23 mouse cellular contexts compared by ENCODE assay signal in genomic region chr12:13157666-13158381, GRCm38 (mm10).
DNase-seq lines count a peak whose midpoint lies in the region; ATAC-seq and TF ChIP-seq lines count a peak whose summit lies in the region.
"Had no signal": no experiment of that assay in that cellular context is flagged by ENCODE, and none has a peak within 500 bp of the region (broad histone marks: within the 10 kb centered on the region; RNA-seq: fewer than 3 reads in every experiment).

No protein-coding gene starts in this region.

- no peaks in the 10 kb centered on the region for H3K27me3 ChIP-seq in kidney, embryonic 16.5 days (ENCODE audit: insufficient read depth, low read length)
- no peaks in the 10 kb centered on the region for H3K27me3 ChIP-seq in limb, embryonic 10.5 days (ENCODE audit: low read depth, poor library complexity, severe bottlenecking)
- H3K27me3 ChIP-seq in kidney, adult 2 months (replicated peaks; ENCODE audit: control insufficient read depth, insufficient read depth, low read length), result no peaks in the 10 kb centered on the region
- H3K27me3 ChIP-seq: forebrain, embryonic 13.5 days; intestine, embryonic 15.5 days; liver, embryonic 13.5 days; midbrain, embryonic 12.5 days had no signal

- H3K36me3 ChIP-seq in kidney, embryonic 16.5 days (ENCODE audit: insufficient read depth, low read length), result no peaks in the 10 kb centered on the region
- H3K36me3 ChIP-seq in limb, embryonic 10.5 days, result no peaks in the 10 kb centered on the region
- no peaks in the 10 kb centered on the region for H3K36me3 ChIP-seq in kidney, adult 2 months (ENCODE audit: control insufficient read depth, insufficient read depth, low read length)
- H3K36me3 ChIP-seq: intestine, embryonic 15.5 days; liver, embryonic 13.5 days; midbrain, embryonic 12.5 days had no signal

- peak; percentile 23 for DNase-seq in embryo, embryonic 10.5 days (ENCODE audit: low spot score)
- DNase-seq in embryo, embryonic 9.5 days (ENCODE audit: extremely low spot score), result no peak
- DNase-seq in kidney, adult 18-20 months, result no peak
- DNase-seq in limb, embryonic 10.5 days (ENCODE audit: low spot score), result peak; percentile 78
- no peak for DNase-seq in testis, postnatal 10 days (ENCODE audit: low spot score)
- DNase-seq in kidney, adult 2 months, result no peak
- DNase-seq in cerebellum, postnatal 36 days, result no peak
- DNase-seq: adrenal gland, postnatal 10 days; cerebellum, adult 9-10 months; gastrocnemius, postnatal 10 days; heart, adult 18-20 months; heart, postnatal 36 days; kidney, postnatal 36 days; liver, embryonic 13.5 days; lung, adult 2 months; lung, postnatal 14 days had no signal

- peaks cover 4% of the 10 kb centered on the region; the same call in 1 of the 2 replicates for H3K4me1 ChIP-seq in kidney, embryonic 16.5 days (ENCODE audit: insufficient read depth, low read length)
- peaks cover 42% of the 10 kb centered on the region for H3K4me1 ChIP-seq in limb, embryonic 10.5 days
- peaks cover 4% of the 10 kb centered on the region; the same call in 1 of the 2 replicates for H3K4me1 ChIP-seq in kidney, adult 2 months (ENCODE audit: control insufficient read depth, insufficient read depth, low read length)
- H3K4me1 ChIP-seq: intestine, embryonic 15.5 days; liver, embryonic 13.5 days had no signal

- TF ChIP-seq POLR2A in kidney, adult 2 months (IDR thresholded peaks at IDR 0.05; ENCODE audit: low read depth, low read length), result no peak

- H3K9ac ChIP-seq in kidney, embryonic 16.5 days (replicated peaks; ENCODE audit: low read length), result no peak overlapping the region
- H3K9ac ChIP-seq: forebrain, embryonic 13.5 days; hindbrain, embryonic 14.5 days; intestine, embryonic 15.5 days; liver, embryonic 13.5 days; midbrain, embryonic 12.5 days had no signal

- ATAC-seq in kidney, embryonic 16.5 days (ENCODE audit: low FRiP score, low TSS enrichment), result 0 out of 2 replicates have a peak, but pooled peaks have one; percentile 36
- ATAC-seq: forebrain, embryonic 13.5 days; intestine, embryonic 15.5 days had no signal

- H3K4me3 ChIP-seq in kidney, embryonic 16.5 days (ENCODE audit: low read length), result no peak overlapping the region
- no peak overlapping the region for H3K4me3 ChIP-seq in limb, embryonic 10.5 days
- H3K4me3 ChIP-seq in kidney, adult 2 months (ENCODE audit: insufficient read depth, low read depth, low read length), result no peak overlapping the region
- H3K4me3 ChIP-seq: erythroblast, embryonic 14.5 days; forebrain, embryonic 13.5 days; intestine, embryonic 15.5 days; left cerebral cortex, adult 2 months; liver, embryonic 13.5 days; midbrain, embryonic 12.5 days had no signal

- no peak overlapping the region for H3K27ac ChIP-seq in kidney, embryonic 16.5 days (ENCODE audit: low read length)
- peak overlapping the region; percentile 77 for H3K27ac ChIP-seq in limb, embryonic 10.5 days
- no peak overlapping the region for H3K27ac ChIP-seq in kidney, adult 2 months (ENCODE audit: insufficient read depth, low read depth, low read length)
- H3K27ac ChIP-seq: forebrain, embryonic 13.5 days; hindbrain, embryonic 14.5 days; intestine, embryonic 15.5 days; left cerebral cortex, adult 2 months; liver, embryonic 13.5 days; midbrain, embryonic 12.5 days had no signal

- no peak overlapping the region for H3K4me2 ChIP-seq in kidney, embryonic 16.5 days (replicated peaks; ENCODE audit: low read depth, low read length)
- H3K4me2 ChIP-seq: forebrain, embryonic 13.5 days; hindbrain, embryonic 14.5 days; intestine, embryonic 15.5 days; liver, embryonic 13.5 days; midbrain, embryonic 12.5 days had no signal

- WGBS in kidney, embryonic 16.5 days, result 72% methylated on average over 7 of the region's 7 CpGs
- WGBS in limb, embryonic 10.5 days, result 50% methylated on average over 7 of the region's 7 CpGs
- whole genome bisulfite sequencing in kidney, adult 2 months, result 78% methylated on average over 7 of the region's 7 CpGs

- TF ChIP-seq CTCF in kidney, adult 2 months (conservative IDR thresholded peaks at IDR 0.05; ENCODE audit: insufficient read depth, insufficient read length, low read depth, low read length), result no peak

- no peaks in the 10 kb centered on the region for H3K9me3 ChIP-seq in kidney, embryonic 16.5 days (ENCODE audit: low read length)
- H3K9me3 ChIP-seq in limb, embryonic 10.5 days (replicated peaks), result no peaks in the 10 kb centered on the region
- H3K9me3 ChIP-seq: forebrain, embryonic 13.5 days; intestine, embryonic 15.5 days; liver, embryonic 13.5 days; midbrain, embryonic 12.5 days had no signal

Comparison
In these comparisons a context has a peak if more than half of its experiments do, and no peak if none do; other contexts are left out.
1. DNase-seq: peak in embryo, embryonic 10.5 days (single experiment) and limb, embryonic 10.5 days (single experiment); none in embryo, embryonic 9.5 days (single experiment), kidney, adult 18-20 months (single experiment), testis, postnatal 10 days (single experiment), kidney, adult 2 months (single experiment) and cerebellum, postnatal 36 days (0 of 2).